Mouse (Mus musculus): ENCODE results near the gene Lce1i. TPM values are rescaled to one million over a fixed set of nuclear protein-coding genes. Genes with fewer than 3 reads are reported as not detected.

Lce1i gene
- polyA plus RNA-seq, 1 experiment from 2014 or later, result not detected

Other genes with a start within 250 kb of the Lce1i start
- gene 2310046K23Rik, start 244.4 kb downstream of the Lce1i start, polyA plus RNA-seq (2016; fragmentation: Nextera tagmentation; extraction: Ambion mirVana), result not detected in 2 replicates
- 0.14 TPM in 1 of 2 replicates, not detected in the other for gene Ivl, start 205.2 kb downstream of the Lce1i start, polyA plus RNA-seq (2016; fragmentation: Nextera tagmentation; extraction: Ambion mirVana)
- not detected in 2 replicates for gene Smcp, start 189.9 kb downstream of the Lce1i start, polyA plus RNA-seq (2016; fragmentation: Nextera tagmentation; extraction: Ambion mirVana)
- not detected in 2 replicates for gene 2210017I01Rik, start 171.4 kb downstream of the Lce1i start, polyA plus RNA-seq (2016; fragmentation: Nextera tagmentation; extraction: Ambion mirVana)
- gene Lce6a, start 157.2 kb downstream of the Lce1i start, polyA plus RNA-seq (2016; fragmentation: Nextera tagmentation; extraction: Ambion mirVana), result not detected in 2 replicates
- gene Lce1a1, start 130.6 kb downstream of the Lce1i start, polyA plus RNA-seq (2016; fragmentation: Nextera tagmentation; extraction: Ambion mirVana), result not detected in 2 replicates
- not detected in 2 replicates for gene Lce1b, start 122.0 kb downstream of the Lce1i start, polyA plus RNA-seq (2016; fragmentation: Nextera tagmentation; extraction: Ambion mirVana)
- gene Lce1a2, start 108.6 kb downstream of the Lce1i start, polyA plus RNA-seq (2016; fragmentation: Nextera tagmentation; extraction: Ambion mirVana), result not detected in 2 replicates
- gene Lce1c, start 99.7 kb downstream of the Lce1i start, polyA plus RNA-seq (2016; fragmentation: Nextera tagmentation; extraction: Ambion mirVana), result not detected in 2 replicates
- gene Lce1d, start 91.7 kb downstream of the Lce1i start, polyA plus RNA-seq (2016; fragmentation: Nextera tagmentation; extraction: Ambion mirVana), result not detected in 2 replicates
- gene Lce1e, start 69.8 kb downstream of the Lce1i start, polyA plus RNA-seq (2016; fragmentation: Nextera tagmentation; extraction: Ambion mirVana), result not detected in 2 replicates
- not detected in 2 replicates for gene Lce1f, start 58.5 kb downstream of the Lce1i start, polyA plus RNA-seq (2016; fragmentation: Nextera tagmentation; extraction: Ambion mirVana)
- gene Gm38119, start 39.8 kb downstream of the Lce1i start, polyA plus RNA-seq (2016; fragmentation: Nextera tagmentation; extraction: Ambion mirVana), result not detected in 2 replicates
- gene Lce1g, start 26.6 kb downstream of the Lce1i start, polyA plus RNA-seq (2016; fragmentation: Nextera tagmentation; extraction: Ambion mirVana), result not detected in 2 replicates
- gene Lce1h, start 13.8 kb downstream of the Lce1i start, polyA plus RNA-seq (2016; fragmentation: Nextera tagmentation; extraction: Ambion mirVana), result not detected in 2 replicates
- gene Lce1j, start 11.6 kb upstream of the Lce1i start, polyA plus RNA-seq (2016; fragmentation: Nextera tagmentation; extraction: Ambion mirVana), result not detected in 2 replicates
- not detected in 2 replicates for gene Lce1k, start 29.0 kb upstream of the Lce1i start, polyA plus RNA-seq (2016; fragmentation: Nextera tagmentation; extraction: Ambion mirVana)
- gene Kprp, start 48.3 kb upstream of the Lce1i start, polyA plus RNA-seq (2016; fragmentation: Nextera tagmentation; extraction: Ambion mirVana), result not detected in 2 replicates
- gene Lce1l, start 72.4 kb upstream of the Lce1i start, polyA plus RNA-seq (2016; fragmentation: Nextera tagmentation; extraction: Ambion mirVana), result not detected in 2 replicates
- not detected in 2 replicates for gene 2310050C09Rik, start 91.3 kb upstream of the Lce1i start, polyA plus RNA-seq (2016; fragmentation: Nextera tagmentation; extraction: Ambion mirVana)
- not detected in 2 replicates for gene Lce3a, start 147.3 kb upstream of the Lce1i start, polyA plus RNA-seq (2016; fragmentation: Nextera tagmentation; extraction: Ambion mirVana)
- gene Lce3b, start 154.1 kb upstream of the Lce1i start, polyA plus RNA-seq (2016; fragmentation: Nextera tagmentation; extraction: Ambion mirVana), result not detected in 2 replicates
- not detected in 2 replicates for gene Lce3c, start 165.6 kb upstream of the Lce1i start, polyA plus RNA-seq (2016; fragmentation: Nextera tagmentation; extraction: Ambion mirVana)
- gene Lce3d, start 178.5 kb upstream of the Lce1i start, polyA plus RNA-seq (2016; fragmentation: Nextera tagmentation; extraction: Ambion mirVana), result not detected in 2 replicates
- not detected in 2 replicates for gene Lce3e, start 188.2 kb upstream of the Lce1i start, polyA plus RNA-seq (2016; fragmentation: Nextera tagmentation; extraction: Ambion mirVana)
- 0.42 TPM in 1 of 2 replicates, not detected in the other for gene Lce3f, start 213.3 kb upstream of the Lce1i start, polyA plus RNA-seq (2016; fragmentation: Nextera tagmentation; extraction: Ambion mirVana)
- 0.41 TPM in 1 of 2 replicates, not detected in the other for gene Crct1, start 236.8 kb upstream of the Lce1i start, polyA plus RNA-seq (2016; fragmentation: Nextera tagmentation; extraction: Ambion mirVana)
- gene Lce1m, start 240.2 kb upstream of the Lce1i start, polyA plus RNA-seq (2016; fragmentation: Nextera tagmentation; extraction: Ambion mirVana), result not detected in 2 replicates

All from hindbrain, embryonic 12.5 days (tissue).